Mouse (Mus musculus): ENCODE data around the gene Olfr70.

The Olfr70 gene

GRCm38 (mm10) chr4:43711821-43712220, 11.2 kb upstream of the Olfr70 start:
- DNase-seq (ENCODE audit: low spot score in 2 of 2): peak; percentile 27 to 78

- DNase-seq (ENCODE audit: low spot score in 2 of 2): no peak
Observed at GRCm38 (mm10) chr4:43709869-43710268, 9.3 kb upstream of the Olfr70 start, which contains the start of gene Olfr71. Gene Olfr71, minus strand, starts transcription at chr4:43710255.

- DNase-seq (ENCODE audit: low spot score in 2 of 2): no peak
Observed at GRCm38 (mm10) chr4:43705991-43706390, 5.4 kb upstream of the Olfr70 start.

- DNase-seq (ENCODE audit: low spot score in 2 of 2): no peak
Observed at GRCm38 (mm10) chr4:43703851-43704250, 3.2 kb upstream of the Olfr70 start.

- DNase-seq (ENCODE audit: low spot score in 2 of 2): no peak
Observed at GRCm38 (mm10) chr4:43703439-43703838, 2.8 kb upstream of the Olfr70 start.

- DNase-seq (ENCODE audit: low spot score in 2 of 2): no peak
Observed at GRCm38 (mm10) chr4:43696561-43696960, 4.0 kb downstream of the Olfr70 start.

GRCm38 (mm10) chr4:43695249-43695671, 5.3 kb downstream of the Olfr70 start:
- no peak for DNase-seq (ENCODE audit: low spot score in 2 of 2)

- no peak for DNase-seq (ENCODE audit: low spot score in 2 of 2)
Observed at GRCm38 (mm10) chr4:43694439-43695248, 6.0 kb downstream of the Olfr70 start.

GRCm38 (mm10) chr4:43693806-43694241, 6.8 kb downstream of the Olfr70 start:
- no peak for DNase-seq (ENCODE audit: low spot score in 2 of 2)

- no peak for DNase-seq (ENCODE audit: low spot score in 2 of 2)
Observed at GRCm38 (mm10) chr4:43691026-43691425, 9.6 kb downstream of the Olfr70 start.

GRCm38 (mm10) chr4:43690021-43690420, 10.6 kb downstream of the Olfr70 start:
- DNase-seq (ENCODE audit: low spot score in 2 of 2): no peak

GRCm38 (mm10) chr4:43679416-43680043, 21.1 kb downstream of the Olfr70 start:
- no peak for DNase-seq (ENCODE audit: low spot score in 2 of 2)

- no peak for DNase-seq (ENCODE audit: low spot score in 2 of 2)
Observed at GRCm38 (mm10) chr4:43678541-43678940, 22.1 kb downstream of the Olfr70 start.

GRCm38 (mm10) chr4:43675608-43676007, 25.0 kb downstream of the Olfr70 start:
- no peak for DNase-seq (ENCODE audit: low spot score in 2 of 2)

GRCm38 (mm10) chr4:43674974-43675373, 25.6 kb downstream of the Olfr70 start:
- DNase-seq (ENCODE audit: low spot score in 2 of 2): no peak

- DNase-seq (ENCODE audit: low spot score in 2 of 2): no peak
Observed at GRCm38 (mm10) chr4:43673703-43674102, 26.9 kb downstream of the Olfr70 start.

- DNase-seq (ENCODE audit: low spot score in 2 of 2): peak; percentile 28 to 82
Observed at GRCm38 (mm10) chr4:43672070-43672469, 28.5 kb downstream of the Olfr70 start.

- no peak for DNase-seq (ENCODE audit: low spot score in 2 of 2)
Observed at GRCm38 (mm10) chr4:43669428-43669794, 31.2 kb downstream of the Olfr70 start.

GRCm38 (mm10) chr4:43668782-43669427, 31.7 kb downstream of the Olfr70 start, which contains the start of the genes Tmem8b and Fam221b:
Gene Tmem8b, plus strand, starts transcription at chr4:43668971.
Gene Fam221b, minus strand, starts transcription at chr4:43669145.
- DNase-seq (ENCODE audit: low spot score in 2 of 2): peak; percentile 83 to 87

GRCm38 (mm10) chr4:43666412-43666811, 34.2 kb downstream of the Olfr70 start:
- no peak for DNase-seq (ENCODE audit: low spot score in 2 of 2)

GRCm38 (mm10) chr4:43657146-43657545, 43.5 kb downstream of the Olfr70 start:
- no peak for DNase-seq (ENCODE audit: low spot score in 2 of 2)

- peak; percentile 90 to 93 for DNase-seq (ENCODE audit: low spot score in 2 of 2)
Observed at GRCm38 (mm10) chr4:43656339-43657109, 44.1 kb downstream of the Olfr70 start, which contains the start of gene Hint2. Gene Hint2, minus strand, starts transcription at chr4:43656466.

All from thymus, postnatal 10 days (tissue).